Mouse (Mus musculus) cerebellum, postnatal 14 days (tissue): Measurements from ENCODE around the gene Faf1.
A peak's percentile ranks its signal among the peaks of the same experiment; 100 is the strongest.

ENCODE experiments used
- DNase-seq, 2 experiments: peaks; one replicate each; pipeline ENCODE4 v3.0.0; 2021; ENCODE audit warnings: mixed read lengths in 2 of 2

Gene Faf1

GRCm38 (mm10) chr4:109676218-109677215 lies at the start of gene Faf1:
Gene Faf1, plus strand, starts transcription at chr4:109676588.
- DNase-seq = peak; percentile 97 to 99

GRCm38 (mm10) chr4:109630215-109630614 lies 46.2 kb upstream of the Faf1 start:
- no peak for DNase-seq

DNA sequence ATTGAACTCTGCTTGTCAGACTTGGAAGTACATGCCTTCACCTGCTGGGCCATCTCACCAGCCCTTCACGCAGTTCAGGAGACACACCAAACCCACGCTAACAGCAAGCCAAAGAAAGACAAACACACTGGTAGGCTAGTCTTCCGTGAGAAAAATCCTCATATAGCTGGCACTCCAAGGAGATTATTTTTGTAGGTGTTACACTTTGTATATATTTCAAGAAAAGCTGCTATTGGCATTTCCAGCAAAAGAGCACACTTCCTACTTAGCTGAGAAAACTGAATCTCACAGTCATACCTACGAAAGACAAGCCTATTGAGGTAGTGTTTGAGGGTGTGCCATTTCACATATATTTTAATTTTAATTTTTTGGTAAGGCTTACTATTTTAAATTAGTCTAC lies 45.4 kb upstream of the Faf1 start:
- DNase-seq = no peak

DNA sequence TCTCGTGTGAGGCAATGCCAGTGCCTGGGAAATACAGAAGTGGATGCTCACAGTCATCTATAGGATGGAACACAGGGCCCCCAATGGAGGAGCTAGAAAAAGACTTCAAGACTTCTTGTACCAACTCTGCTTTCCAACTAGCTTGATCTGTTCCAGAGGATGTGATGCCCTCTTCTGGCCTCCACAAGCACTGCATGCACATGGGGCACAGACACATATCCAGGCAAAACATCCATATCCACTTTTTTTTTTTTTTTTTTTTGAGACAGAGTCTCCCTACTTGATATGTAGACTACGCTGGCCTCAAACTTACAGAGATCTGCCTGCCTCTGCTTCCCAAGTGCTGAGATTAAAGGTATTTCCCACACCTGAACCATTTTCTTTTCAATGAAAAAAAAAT lies 41.4 kb upstream of the Faf1 start:
- DNase-seq = peak in 1 of 2 experiments; percentile 13

DNA sequence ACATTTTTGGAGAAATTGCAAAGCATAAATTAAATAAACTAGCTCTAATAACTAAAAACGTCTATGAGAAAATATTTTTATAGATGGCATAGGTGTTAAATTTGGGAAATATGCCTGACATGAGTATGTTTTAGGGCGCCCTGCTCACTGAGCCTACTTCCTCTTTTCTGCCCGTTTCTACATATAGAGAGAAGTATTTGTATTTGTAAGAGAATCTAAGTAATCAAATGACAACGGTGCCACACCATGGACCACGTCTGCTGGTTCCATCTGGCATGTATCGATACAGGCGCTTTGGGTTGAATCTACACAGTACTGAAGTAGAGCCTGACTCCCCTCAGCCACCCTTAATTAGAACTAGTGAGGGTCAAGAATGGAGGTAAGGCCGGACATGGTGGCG lies 37.0 kb upstream of the Faf1 start:
- DNase-seq = no peak

DNA sequence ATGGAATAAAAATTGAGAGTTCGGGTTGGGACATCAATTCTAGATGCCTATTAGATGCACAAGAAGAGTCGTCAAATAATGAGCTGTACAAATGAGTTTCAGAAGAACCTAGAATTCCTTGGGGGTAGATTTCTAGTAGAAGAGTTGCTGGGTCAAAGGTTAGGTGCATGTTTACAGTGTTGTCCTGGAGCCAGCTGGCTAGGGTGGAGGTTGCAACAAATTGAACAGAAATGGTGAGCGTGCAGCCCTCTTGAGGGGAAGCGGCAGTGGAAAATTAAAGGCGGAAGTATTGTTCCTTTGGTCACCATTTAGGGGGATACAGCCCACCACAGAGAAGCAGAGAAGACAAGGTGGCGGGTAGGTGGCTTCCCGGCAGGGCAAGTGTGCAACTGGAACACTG lies 36.2 kb upstream of the Faf1 start:
- DNase-seq = no peak

GRCm38 (mm10) chr4:109641451-109641850 lies 34.9 kb upstream of the Faf1 start:
- no peak for DNase-seq

- no peak for DNase-seq
Measured at GRCm38 (mm10) chr4:109647281-109647680, 29.1 kb upstream of the Faf1 start.

DNA sequence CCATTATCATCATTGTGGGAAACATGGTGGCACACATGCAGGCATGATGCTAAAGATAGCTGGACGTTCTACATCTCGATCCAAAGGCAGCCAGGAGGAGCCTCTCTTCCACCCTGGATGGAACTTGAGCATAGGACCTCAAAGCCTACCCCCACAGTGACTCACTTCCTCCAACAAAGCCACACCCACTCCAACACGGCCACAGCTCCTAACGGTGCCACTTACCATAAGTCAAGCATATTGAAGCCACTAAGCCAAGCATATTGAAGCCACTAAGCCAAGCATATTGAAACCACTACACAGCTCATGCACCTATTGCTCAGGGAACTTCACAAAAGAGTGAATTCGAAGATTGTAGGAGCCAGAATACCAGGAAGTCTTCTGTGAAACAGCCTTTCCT lies 27.1 kb upstream of the Faf1 start:
- DNase-seq = no peak

- DNase-seq = no peak
Measured at GRCm38 (mm10) chr4:109653251-109653650, 23.1 kb upstream of the Faf1 start.

DNA sequence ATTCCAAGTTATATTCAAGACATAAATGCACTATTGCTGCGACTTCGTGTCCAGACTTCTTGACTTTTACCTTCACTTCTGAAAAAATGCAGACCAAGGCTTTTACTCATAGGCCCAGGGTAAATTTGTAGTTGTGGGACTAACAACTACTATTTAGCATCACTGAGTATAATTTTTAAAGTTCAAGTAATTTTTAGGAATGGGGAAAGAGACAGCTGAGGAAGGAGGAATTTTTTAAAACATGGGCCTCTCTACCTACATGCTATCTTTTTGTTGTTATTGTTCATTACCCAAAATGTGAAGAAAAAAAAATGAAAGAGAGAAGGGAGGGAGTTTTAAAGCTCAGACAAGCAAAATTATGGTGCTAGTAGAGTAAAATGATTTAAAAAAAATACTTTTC lies 21.7 kb upstream of the Faf1 start:
- no peak for DNase-seq

- DNase-seq = no peak
Measured at GRCm38 (mm10) chr4:109655738-109656137, 20.6 kb upstream of the Faf1 start.

DNA sequence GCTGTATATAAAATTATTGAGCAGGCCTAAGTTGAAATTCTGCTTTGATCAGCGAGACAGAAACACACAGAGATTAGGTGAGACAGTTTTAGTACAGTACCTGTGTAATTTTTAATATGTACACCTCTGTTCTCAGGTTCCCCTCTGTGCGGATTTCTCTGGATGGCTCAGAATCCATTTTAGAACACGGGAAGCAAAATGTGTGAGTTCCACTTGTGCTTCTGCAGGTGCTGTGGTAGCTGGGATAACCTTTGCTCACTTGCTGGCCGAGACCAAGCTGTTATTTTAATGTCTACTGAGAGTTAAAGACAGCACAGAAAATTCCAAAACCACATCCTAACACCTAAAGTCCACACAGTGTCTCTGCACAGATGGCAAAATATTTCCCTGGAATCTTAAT lies 20.1 kb upstream of the Faf1 start:
- no peak for DNase-seq

- peak; percentile 55 to 56 for DNase-seq
Measured at GRCm38 (mm10) chr4:109657021-109657850, 19.2 kb upstream of the Faf1 start.

GRCm38 (mm10) chr4:109657851-109658500 lies 18.4 kb upstream of the Faf1 start:
- peak; percentile 19 to 24 for DNase-seq

DNA sequence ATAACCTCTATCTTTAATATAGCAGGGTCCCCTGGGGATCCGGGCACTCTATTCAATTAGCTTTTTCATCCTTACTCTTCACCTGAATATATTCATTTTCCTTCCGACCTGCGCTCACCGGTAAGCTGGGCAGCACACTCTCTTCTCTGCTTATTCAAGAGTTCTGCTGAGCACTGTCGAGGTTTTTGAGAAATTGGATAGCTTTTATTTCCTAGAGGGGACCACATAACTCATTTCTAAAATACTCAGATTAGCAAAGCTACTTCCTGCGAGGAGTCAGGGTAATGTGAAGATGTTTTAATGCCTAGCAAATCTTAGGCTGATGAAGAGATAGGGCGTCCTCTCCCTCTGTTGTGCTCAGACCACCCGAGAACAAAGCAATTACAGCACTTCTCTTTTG lies 17.6 kb upstream of the Faf1 start:
- no peak for DNase-seq

- no peak for DNase-seq
Measured at GRCm38 (mm10) chr4:109659571-109659970, 16.8 kb upstream of the Faf1 start.

- DNase-seq = no peak
Measured at GRCm38 (mm10) chr4:109660568-109660967, 15.8 kb upstream of the Faf1 start.

GRCm38 (mm10) chr4:109661183-109661582 lies 15.2 kb upstream of the Faf1 start:
- no peak for DNase-seq

GRCm38 (mm10) chr4:109662271-109662670 lies 14.1 kb upstream of the Faf1 start:
- no peak for DNase-seq

- no peak for DNase-seq
Measured at GRCm38 (mm10) chr4:109664091-109664490, 12.3 kb upstream of the Faf1 start.

DNA sequence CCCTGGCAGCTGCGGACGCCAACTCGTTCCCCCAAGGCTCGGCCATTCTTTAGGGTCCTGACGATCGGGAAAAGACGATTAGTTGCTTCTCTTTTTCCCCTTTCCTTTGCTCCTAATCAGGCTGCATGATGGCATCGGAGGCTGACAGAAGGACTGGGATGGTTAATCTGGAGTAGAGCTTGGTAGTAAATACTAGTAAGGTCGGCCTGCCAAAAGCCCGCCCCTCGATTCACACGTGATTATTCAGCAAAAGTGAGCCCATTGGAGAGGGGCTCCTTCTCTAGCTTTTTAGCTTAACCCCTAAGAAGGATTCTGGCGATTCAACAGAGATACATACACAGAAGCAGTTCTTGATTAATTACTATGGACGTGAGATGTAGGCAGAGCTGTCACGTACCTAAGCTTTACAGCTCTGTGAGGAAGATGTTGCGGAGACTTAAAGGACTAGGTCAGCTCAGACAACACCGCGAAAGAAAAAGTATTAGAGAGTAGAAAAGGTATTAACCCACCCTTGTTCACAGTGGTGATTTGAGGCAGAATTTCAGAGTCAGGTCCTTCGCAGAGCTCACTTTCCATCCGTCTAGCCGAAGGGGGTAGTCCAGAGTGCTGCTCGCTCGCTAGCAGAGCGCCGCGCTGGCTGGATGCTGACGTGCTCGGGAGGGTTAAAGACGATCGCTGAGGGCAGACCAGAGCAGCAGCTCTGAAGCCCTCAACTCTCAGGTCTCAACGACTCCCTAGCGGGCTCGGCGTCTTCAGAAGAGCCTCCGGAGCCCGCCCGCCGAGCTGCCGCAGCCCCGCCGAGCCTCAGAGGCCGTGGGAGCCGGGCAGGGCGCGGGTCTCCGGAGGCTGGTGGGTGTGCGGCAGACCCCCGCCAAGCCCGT lies 11.0 kb upstream of the Faf1 start:
- DNase-seq = peak; percentile 80 to 86
